Mouse (Mus musculus): ENCODE results near the gene Asic2. TPM values are rescaled to one million over a fixed set of nuclear protein-coding genes. Genes with fewer than 3 reads are reported as not detected.

Gene Asic2
- polyA plus RNA-seq, 1 experiment from 2014 or later = 0.21 TPM

DNA sequence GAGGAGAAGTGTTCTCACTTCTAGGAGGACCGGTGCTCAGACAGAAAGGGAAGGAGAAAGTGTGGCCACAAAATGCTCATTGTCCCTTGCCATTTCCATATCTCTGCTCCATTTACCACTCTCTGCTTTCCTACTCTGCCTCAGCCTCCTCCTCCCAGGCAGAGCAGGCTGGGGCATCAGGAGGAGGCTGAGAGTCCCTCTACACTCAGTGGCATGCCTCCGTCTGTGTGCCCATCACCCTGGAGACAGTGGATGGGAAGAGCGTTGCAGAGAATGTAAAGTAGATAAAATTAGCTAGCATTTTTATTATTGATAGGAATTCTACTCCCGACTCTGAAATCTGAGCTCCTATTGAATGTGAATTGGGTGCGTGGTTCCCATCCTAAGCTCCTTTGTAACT is 984.7 kb downstream of the Asic2 start:
- H3K9ac ChIP-seq (ENCODE audit: low read depth, low read length) = no peak overlapping the region

GRCm38 (mm10) chr11:80976239-80976855 is 991.9 kb downstream of the Asic2 start:
- ATAC-seq (replicated peaks; ENCODE audit: insufficient number of reproducible peaks, low FRiP score, low TSS enrichment) = no peak
- Histone ChIP-seq H3K9me3 (replicated peaks; ENCODE audit: control insufficient read depth, low read length) (no peaks in the 10 kb centered on the region), H3K27ac (ENCODE audit: low read depth, low read length) (no peak overlapping the region), H3K27me3 (ENCODE audit: control insufficient read depth, insufficient read depth, low read length) (no peaks in the 10 kb centered on the region), H3K36me3 (ENCODE audit: control insufficient read depth, insufficient read depth, low read length) (no peaks in the 10 kb centered on the region), H3K4me1 (ENCODE audit: control insufficient read depth, insufficient read depth, low read length) (no peaks in the 10 kb centered on the region), H3K4me2 (no peak overlapping the region), H3K9ac (ENCODE audit: low read depth, low read length) (no peak overlapping the region), H3K4me3 (ENCODE audit: low read depth, low read length) (no peak overlapping the region)
- WGBS (ENCODE audit: insufficient replicate concordance) = 55% methylated on average over 9 of the region's 9 CpGs

More for the DNA sequence above, 984.7 kb downstream of the Asic2 start:
- 77% methylated on average over 5 of the region's 5 CpGs for WGBS (ENCODE audit: insufficient replicate concordance)
- Histone ChIP-seq H3K36me3 (ENCODE audit: control insufficient read depth, insufficient read depth, low read length) (no peaks in the 10 kb centered on the region), H3K4me1 (ENCODE audit: control insufficient read depth, insufficient read depth, low read length) (no peaks in the 10 kb centered on the region), H3K9me3 (replicated peaks; ENCODE audit: control insufficient read depth, low read length) (no peaks in the 10 kb centered on the region), H3K4me2 (no peak overlapping the region), H3K27ac (ENCODE audit: low read depth, low read length) (no peak overlapping the region), H3K27me3 (ENCODE audit: control insufficient read depth, insufficient read depth, low read length) (no peaks in the 10 kb centered on the region), H3K4me3 (ENCODE audit: low read depth, low read length) (no peak overlapping the region)
- no peak for ATAC-seq (replicated peaks; ENCODE audit: insufficient number of reproducible peaks, low FRiP score, low TSS enrichment)

DNA sequence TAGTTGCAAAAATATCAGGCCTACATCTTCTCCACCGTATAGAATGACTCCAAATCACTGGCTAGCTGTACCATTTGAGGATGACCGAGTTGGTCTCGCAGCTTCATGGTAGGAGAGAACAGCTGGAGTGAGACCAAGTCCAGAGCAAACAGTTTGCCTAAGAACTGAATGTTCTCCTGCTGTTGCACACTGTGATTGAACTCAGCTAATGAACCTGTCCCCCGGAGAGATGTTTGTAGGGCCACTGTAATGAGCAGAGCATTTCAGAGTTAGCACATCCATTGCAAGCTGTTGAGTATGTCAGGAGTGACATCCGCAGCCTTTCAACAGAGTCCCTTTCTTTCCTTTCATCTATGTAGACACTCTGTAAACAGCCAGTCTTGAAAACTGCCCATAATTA is 993.6 kb downstream of the Asic2 start:
- H3K4me3 ChIP-seq (ENCODE audit: low read depth, low read length) = no peak overlapping the region
- no peaks in the 10 kb centered on the region for H3K9me3 ChIP-seq (replicated peaks; ENCODE audit: control insufficient read depth, low read length)
- ATAC-seq (replicated peaks; ENCODE audit: insufficient number of reproducible peaks, low FRiP score, low TSS enrichment) = no peak
- H3K36me3 ChIP-seq (ENCODE audit: control insufficient read depth, insufficient read depth, low read length) = no peaks in the 10 kb centered on the region
- H3K4me2 ChIP-seq = no peak overlapping the region
- H3K27ac ChIP-seq (ENCODE audit: low read depth, low read length) = no peak overlapping the region
- no peak overlapping the region for H3K9ac ChIP-seq (ENCODE audit: low read depth, low read length)
- H3K4me1 ChIP-seq (ENCODE audit: control insufficient read depth, insufficient read depth, low read length) = no peaks in the 10 kb centered on the region
- WGBS (ENCODE audit: insufficient replicate concordance) = 73% methylated on average over 5 of the region's 5 CpGs
- no peaks in the 10 kb centered on the region for H3K27me3 ChIP-seq (ENCODE audit: control insufficient read depth, insufficient read depth, low read length)

DNA sequence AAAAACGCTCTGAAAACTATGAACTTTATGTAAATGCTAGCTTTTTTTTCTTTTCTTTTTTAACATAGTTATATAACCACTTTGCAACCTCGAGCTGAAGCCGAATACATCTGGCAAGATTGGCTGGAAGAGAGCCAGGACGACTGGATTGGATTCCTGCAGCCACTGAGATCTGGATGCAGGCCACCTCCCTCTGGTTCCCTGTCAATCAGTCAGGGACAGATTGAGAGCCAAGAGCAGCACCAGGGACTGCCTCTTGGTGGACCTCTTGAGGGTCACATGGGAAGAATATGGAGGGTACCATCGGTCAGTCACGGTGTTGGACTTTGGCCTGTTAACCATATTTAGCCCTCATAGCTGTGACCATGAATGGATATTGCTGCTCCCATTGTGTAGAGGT is 994.3 kb downstream of the Asic2 start:
- H3K9me3 ChIP-seq (replicated peaks; ENCODE audit: control insufficient read depth, low read length) = no peaks in the 10 kb centered on the region
- H3K27me3 ChIP-seq (ENCODE audit: control insufficient read depth, insufficient read depth, low read length) = no peaks in the 10 kb centered on the region
- WGBS (ENCODE audit: insufficient replicate concordance) = 70% methylated on average over 6 of the region's 6 CpGs
- no peak overlapping the region for H3K4me2 ChIP-seq
- ATAC-seq (replicated peaks; ENCODE audit: insufficient number of reproducible peaks, low FRiP score, low TSS enrichment) = no peak
- no peaks in the 10 kb centered on the region for H3K36me3 ChIP-seq (ENCODE audit: control insufficient read depth, insufficient read depth, low read length)
- H3K9ac ChIP-seq (ENCODE audit: low read depth, low read length) = no peak overlapping the region
- H3K4me1 ChIP-seq (ENCODE audit: control insufficient read depth, insufficient read depth, low read length) = no peaks in the 10 kb centered on the region
- H3K27ac ChIP-seq (ENCODE audit: low read depth, low read length) = no peak overlapping the region
- H3K4me3 ChIP-seq (ENCODE audit: low read depth, low read length) = no peak overlapping the region

DNA sequence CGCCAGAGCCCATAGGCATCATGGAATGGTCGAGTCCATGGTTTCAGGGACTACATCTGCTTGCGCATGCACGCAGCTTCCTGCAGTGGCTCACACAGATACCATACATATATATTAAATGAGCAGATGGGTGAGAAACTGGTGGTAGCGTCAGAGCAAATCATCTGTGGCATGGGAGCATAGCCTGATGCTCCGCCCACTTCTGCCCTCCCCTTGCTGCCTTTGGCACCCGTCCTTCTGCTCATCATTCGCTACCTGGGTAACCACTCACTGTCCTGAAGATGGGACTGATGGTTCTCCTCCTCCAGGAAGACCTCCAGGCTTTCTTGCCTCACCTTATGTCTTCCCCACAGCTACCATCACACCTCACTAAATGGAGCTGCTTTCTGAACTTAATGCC is 995.0 kb downstream of the Asic2 start:
- H3K4me1 ChIP-seq (ENCODE audit: control insufficient read depth, insufficient read depth, low read length) = no peaks in the 10 kb centered on the region
- no peak overlapping the region for H3K9ac ChIP-seq (ENCODE audit: low read depth, low read length)
- WGBS (ENCODE audit: insufficient replicate concordance) = 86% methylated on average over 8 of the region's 8 CpGs
- no peaks in the 10 kb centered on the region for H3K9me3 ChIP-seq (replicated peaks; ENCODE audit: control insufficient read depth, low read length)
- ATAC-seq (replicated peaks; ENCODE audit: insufficient number of reproducible peaks, low FRiP score, low TSS enrichment) = no peak
- H3K4me3 ChIP-seq (ENCODE audit: low read depth, low read length) = no peak overlapping the region
- H3K27ac ChIP-seq (ENCODE audit: low read depth, low read length) = no peak overlapping the region
- H3K36me3 ChIP-seq (ENCODE audit: control insufficient read depth, insufficient read depth, low read length) = no peaks in the 10 kb centered on the region
- no peaks in the 10 kb centered on the region for H3K27me3 ChIP-seq (ENCODE audit: control insufficient read depth, insufficient read depth, low read length)
- H3K4me2 ChIP-seq = no peak overlapping the region

DNA sequence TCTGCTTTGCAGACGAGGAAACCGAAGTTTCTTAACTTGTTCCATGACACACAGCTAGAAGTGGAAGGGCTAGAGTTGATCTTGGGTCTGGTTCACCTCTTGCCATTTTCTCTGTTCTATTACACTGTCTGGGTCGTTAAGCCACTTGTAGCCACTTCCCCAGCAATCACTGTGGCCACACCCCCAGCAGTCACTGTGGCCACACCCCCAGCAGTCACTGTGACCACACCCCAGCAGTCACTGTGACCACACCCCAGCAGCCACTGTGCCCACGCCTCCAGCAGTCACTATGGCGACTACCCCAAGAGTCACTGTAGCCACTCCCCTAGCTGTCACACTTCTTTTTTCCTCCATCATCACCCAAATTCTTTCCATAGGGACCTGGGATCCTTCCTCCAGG is 1000.7 kb downstream of the Asic2 start:
- no peak for ATAC-seq (replicated peaks; ENCODE audit: insufficient number of reproducible peaks, low FRiP score, low TSS enrichment)
- no peak overlapping the region for H3K9ac ChIP-seq (ENCODE audit: low read depth, low read length)
- no peaks in the 10 kb centered on the region for H3K9me3 ChIP-seq (replicated peaks; ENCODE audit: control insufficient read depth, low read length)
- H3K27ac ChIP-seq (ENCODE audit: low read depth, low read length) = no peak overlapping the region
- H3K27me3 ChIP-seq (ENCODE audit: control insufficient read depth, insufficient read depth, low read length) = no peaks in the 10 kb centered on the region; the same call in 1 of the 2 replicates
- WGBS (ENCODE audit: insufficient replicate concordance) = 45% methylated on average over 5 of the region's 5 CpGs
- H3K36me3 ChIP-seq (ENCODE audit: control insufficient read depth, insufficient read depth, low read length) = no peaks in the 10 kb centered on the region
- H3K4me2 ChIP-seq = no peak overlapping the region
- no peak overlapping the region for H3K4me3 ChIP-seq (ENCODE audit: low read depth, low read length)
- no peaks in the 10 kb centered on the region for H3K4me1 ChIP-seq (ENCODE audit: control insufficient read depth, insufficient read depth, low read length)

- Histone ChIP-seq H3K9ac (ENCODE audit: low read depth, low read length) (no peak overlapping the region), H3K9me3 (replicated peaks; ENCODE audit: control insufficient read depth, low read length) (no peaks in the 10 kb centered on the region), H3K36me3 (ENCODE audit: control insufficient read depth, insufficient read depth, low read length) (no peaks in the 10 kb centered on the region), H3K4me3 (ENCODE audit: low read depth, low read length) (no peak overlapping the region), H3K27me3 (ENCODE audit: control insufficient read depth, insufficient read depth, low read length) (no peaks in the 10 kb centered on the region; the same call in 1 of the 2 replicates), H3K27ac (ENCODE audit: low read depth, low read length) (no peak overlapping the region), H3K4me1 (ENCODE audit: control insufficient read depth, insufficient read depth, low read length) (no peaks in the 10 kb centered on the region), H3K4me2 (no peak overlapping the region)
- 37% methylated on average over 3 of the region's 3 CpGs for WGBS (ENCODE audit: insufficient replicate concordance)
- no peak for ATAC-seq (replicated peaks; ENCODE audit: insufficient number of reproducible peaks, low FRiP score, low TSS enrichment)
These were observed 1002.2 kb downstream of the Asic2 start for GRCm38 (mm10) chr11:80966040-80966439.

- no peak for ATAC-seq (replicated peaks; ENCODE audit: insufficient number of reproducible peaks, low FRiP score, low TSS enrichment)
- WGBS (ENCODE audit: insufficient replicate concordance) = 38% methylated on average over 1 of the region's 1 CpGs
- Histone ChIP-seq H3K27me3 (ENCODE audit: control insufficient read depth, insufficient read depth, low read length) (peaks cover 15% of the 10 kb centered on the region), H3K4me2 (no peak overlapping the region), H3K9me3 (replicated peaks; ENCODE audit: control insufficient read depth, low read length) (no peaks in the 10 kb centered on the region), H3K4me3 (ENCODE audit: low read depth, low read length) (no peak overlapping the region), H3K9ac (ENCODE audit: low read depth, low read length) (no peak overlapping the region), H3K27ac (ENCODE audit: low read depth, low read length) (no peak overlapping the region), H3K4me1 (ENCODE audit: control insufficient read depth, insufficient read depth, low read length) (no peaks in the 10 kb centered on the region), H3K36me3 (ENCODE audit: control insufficient read depth, insufficient read depth, low read length) (no peaks in the 10 kb centered on the region)
These were observed 1006.9 kb downstream of the Asic2 start for GRCm38 (mm10) chr11:80961326-80961725.

- H3K27me3 ChIP-seq (ENCODE audit: control insufficient read depth, insufficient read depth, low read length) = peaks cover 15% of the 10 kb centered on the region
- no peak overlapping the region for H3K27ac ChIP-seq (ENCODE audit: low read depth, low read length)
- no peak overlapping the region for H3K4me2 ChIP-seq
- no peaks in the 10 kb centered on the region for H3K9me3 ChIP-seq (replicated peaks; ENCODE audit: control insufficient read depth, low read length)
- H3K4me3 ChIP-seq (ENCODE audit: low read depth, low read length) = no peak overlapping the region
- WGBS (ENCODE audit: insufficient replicate concordance) = 4% methylated on average over 16 of the region's 16 CpGs
- no peaks in the 10 kb centered on the region for H3K4me1 ChIP-seq (ENCODE audit: control insufficient read depth, insufficient read depth, low read length)
- no peak for ATAC-seq (replicated peaks; ENCODE audit: insufficient number of reproducible peaks, low FRiP score, low TSS enrichment)
- H3K36me3 ChIP-seq (ENCODE audit: control insufficient read depth, insufficient read depth, low read length) = no peaks in the 10 kb centered on the region
- no peak overlapping the region for H3K9ac ChIP-seq (ENCODE audit: low read depth, low read length)
These were observed 1010.1 kb downstream of the Asic2 start for GRCm38 (mm10) chr11:80958086-80958671.

Measured in heart, embryonic 11.5 days (tissue).